Mouse (Mus musculus) hindbrain, embryonic 12.5 days (tissue): ENCODE results near the gene P2rx2. TPM values are rescaled to one million over a fixed set of nuclear protein-coding genes. Genes with fewer than 3 reads are reported as not detected.

Source experiments
- ATAC-seq: fragments of 200-750 bp; cut with Nextera tagmentation; 2 replicates; pipeline ENCODE4 v1.8.0; 2017; ENCODE audit warnings: moderate TSS enrichment; ENCODE audit not compliant: low FRiP score
- H3K27ac ChIP-seq: fragments of 300-500 bp; sonication (generic); 2 replicates; pipeline ENCODE4 v1.5.1; 2016; ENCODE audit warnings: mild to moderate bottlenecking
- H3K27me3 ChIP-seq: fragments of 300-500 bp; sonication (generic); 2 replicates; pipeline ENCODE4 v1.6.1; 2016; ENCODE audit warnings: mild to moderate bottlenecking
- H3K36me3 ChIP-seq: fragments of 300-500 bp; sonication (generic); 2 replicates; pipeline ENCODE4 v1.6.1; 2016; ENCODE audit warnings: mild to moderate bottlenecking
- H3K4me1 ChIP-seq: fragments of 300-500 bp; sonication (generic); 2 replicates; pipeline ENCODE4 v1.6.1; 2016
- H3K4me2 ChIP-seq: fragments of 300-500 bp; sonication (generic); replicated peaks from 2 replicates; pipeline ENCODE4 v1.6.1; 2016; ENCODE audit warnings: mild to moderate bottlenecking
- H3K4me3 ChIP-seq: fragments of 300-500 bp; sonication (generic); 2 replicates; pipeline ENCODE4 v1.5.1; 2016; ENCODE audit warnings: mild to moderate bottlenecking
- H3K9ac ChIP-seq: fragments of 300-500 bp; sonication (generic); 2 replicates; pipeline ENCODE4 v1.6.1; 2016; ENCODE audit warnings: mild to moderate bottlenecking, moderate library complexity
- H3K9me3 ChIP-seq: fragments of 300-500 bp; sonication (generic); replicated peaks from 2 replicates; pipeline ENCODE4 v1.6.1; 2016; ENCODE audit warnings: mild to moderate bottlenecking
- WGBS: fragments of 180-500 bp; shearing (Covaris S2); methylation state at CpG from one replicate; pipeline ENCODE4 v1.1.7; 2016; 5-methylcytosine and 5-hydroxymethylcytosine counted together
- polyA plus RNA-seq: library from polyadenylated mRNA; unstranded; fragments of >200 nt; fragmentation: Nextera tagmentation; extraction: Ambion mirVana; gene quantifications from 2 replicates; pipeline ENCODE4 v1.2.1, GENCODE M21; 2016

The P2rx2 gene
- polyA plus RNA-seq, 1 experiment from 2014 or later: 3.2 TPM

GRCm38 (mm10) chr5:110308861-110309260 lies 34.2 kb downstream of the P2rx2 start:
- 95% methylated on average over 7 of the region's 7 CpGs for WGBS

DNA sequence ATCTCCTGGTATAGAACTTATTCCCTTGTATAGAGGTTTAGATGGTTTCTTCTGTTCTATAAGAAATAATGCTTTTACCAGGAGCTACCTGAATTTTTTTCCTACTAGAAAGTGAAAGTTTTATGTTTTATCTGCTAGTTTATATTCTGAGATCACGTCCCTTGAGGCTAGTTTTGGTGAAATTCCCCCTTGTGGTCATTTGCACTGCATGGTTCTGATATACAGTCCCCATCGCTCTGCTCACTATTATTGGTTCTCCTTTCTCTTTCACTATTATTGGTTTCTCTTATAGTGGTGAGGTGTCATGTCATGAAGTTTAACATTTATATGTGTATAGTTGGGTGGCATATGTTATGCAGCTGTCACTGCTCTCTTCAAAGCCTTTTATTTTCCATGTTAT lies 42.4 kb downstream of the P2rx2 start:
- WGBS: 92% methylated on average over 2 of the region's 2 CpGs
- Histone ChIP-seq H3K4me2 (no peak overlapping the region), H3K36me3 (peaks cover 55% of the 10 kb centered on the region), H3K4me3 (no peak overlapping the region), H3K27me3 (no peaks in the 10 kb centered on the region), H3K9ac (no peak overlapping the region), H3K27ac (no peak overlapping the region), H3K4me1 (no peaks in the 10 kb centered on the region), H3K9me3 (no peaks in the 10 kb centered on the region)
- ATAC-seq: no peak

More at GRCm38 (mm10) chr5:110308861-110309260, 34.2 kb downstream of the P2rx2 start:
- no peak overlapping the region for H3K9ac ChIP-seq
- no peaks in the 10 kb centered on the region for H3K4me1 ChIP-seq
- H3K36me3 ChIP-seq: peaks cover 65% of the 10 kb centered on the region
- H3K27me3 ChIP-seq: no peaks in the 10 kb centered on the region
- H3K9me3 ChIP-seq: no peaks in the 10 kb centered on the region
- ATAC-seq: no peak
- H3K4me2 ChIP-seq: no peak overlapping the region
- no peak overlapping the region for H3K27ac ChIP-seq
- H3K4me3 ChIP-seq: no peak overlapping the region

GRCm38 (mm10) chr5:110296637-110297036 lies 46.4 kb downstream of the P2rx2 start:
- no peak overlapping the region for H3K9ac ChIP-seq
- H3K4me1 ChIP-seq: no peaks in the 10 kb centered on the region
- WGBS: 100% methylated on average over 1 of the region's 1 CpGs
- no peak for ATAC-seq
- no peaks in the 10 kb centered on the region for H3K27me3 ChIP-seq
- peaks cover 47% of the 10 kb centered on the region for H3K36me3 ChIP-seq
- no peaks in the 10 kb centered on the region for H3K9me3 ChIP-seq
- H3K27ac ChIP-seq: no peak overlapping the region
- no peak overlapping the region for H3K4me2 ChIP-seq
- no peak overlapping the region for H3K4me3 ChIP-seq

- Histone ChIP-seq H3K4me1 (peaks cover 4% of the 10 kb centered on the region; the same call in 1 of the 2 replicates), H3K4me3 (no peak overlapping the region), H3K4me2 (no peak overlapping the region), H3K36me3 (peaks cover 38% of the 10 kb centered on the region), H3K27ac (no peak overlapping the region), H3K9ac (no peak overlapping the region), H3K27me3 (no peaks in the 10 kb centered on the region), H3K9me3 (no peaks in the 10 kb centered on the region)
- no peak for ATAC-seq
- WGBS: 100% methylated on average over 1 of the region's 1 CpGs
Measured at GRCm38 (mm10) chr5:110291649-110292048, 51.4 kb downstream of the P2rx2 start.

Other genes starting within 250 kb of the P2rx2 start
- 1.0 and 1.1 TPM in 2 replicates for gene Gm35315, start 248.8 kb downstream of the P2rx2 start, polyA plus RNA-seq
- 1.3 and 1.6 TPM in 2 replicates for gene Plcxd1, start 243.2 kb downstream of the P2rx2 start, polyA plus RNA-seq
- 53.7 and 55.8 TPM in 2 replicates for gene Gtpbp6, start 235.0 kb downstream of the P2rx2 start, polyA plus RNA-seq
- 11.4 and 12.5 TPM in 2 replicates for gene Zfp605, start 233.1 kb downstream of the P2rx2 start, polyA plus RNA-seq
- 92.4 and 93.5 TPM in 2 replicates for gene Chfr, start 207.4 kb downstream of the P2rx2 start, polyA plus RNA-seq
- gene Golga3, start 166.5 kb downstream of the P2rx2 start, polyA plus RNA-seq: 29.1 and 30.7 TPM in 2 replicates
- 36.7 and 38.6 TPM in 2 replicates for gene Ankle2, start 112.2 kb downstream of the P2rx2 start, polyA plus RNA-seq
- gene Pgam5, start 73.3 kb downstream of the P2rx2 start, polyA plus RNA-seq: 77.5 and 81.0 TPM in 2 replicates
- gene Pxmp2, start 57.0 kb downstream of the P2rx2 start, polyA plus RNA-seq: 7.4 and 9.5 TPM in 2 replicates
- 18.7 and 21.8 TPM in 2 replicates for gene Pole, start 56.9 kb downstream of the P2rx2 start, polyA plus RNA-seq
- not detected in 2 replicates for gene Lrcol1, start 1.5 kb upstream of the P2rx2 start, polyA plus RNA-seq
- 34.4 and 35.5 TPM in 2 replicates for gene Fbrsl1, start 105.3 kb upstream of the P2rx2 start, polyA plus RNA-seq
- gene Galnt9, start 201.1 kb upstream of the P2rx2 start, polyA plus RNA-seq: 8.2 and 8.8 TPM in 2 replicates